Mouse (Mus musculus): ENCODE results near the gene Krtap19-5.

Gene Krtap19-5

GRCm38 (mm10) chr16:88896357-88896756 is at the start of gene Krtap19-5:
Gene Krtap19-5 (minus strand): TSS chr16:88896457.
- in situ Hi-C loops (cut with MboI, MseI) = no loop called here

GRCm38 (mm10) chr16:88941106-88941505 is 44.8 kb upstream of the Krtap19-5 start:
- in situ Hi-C loops (cut with MboI, MseI) = no loop called here

DNA sequence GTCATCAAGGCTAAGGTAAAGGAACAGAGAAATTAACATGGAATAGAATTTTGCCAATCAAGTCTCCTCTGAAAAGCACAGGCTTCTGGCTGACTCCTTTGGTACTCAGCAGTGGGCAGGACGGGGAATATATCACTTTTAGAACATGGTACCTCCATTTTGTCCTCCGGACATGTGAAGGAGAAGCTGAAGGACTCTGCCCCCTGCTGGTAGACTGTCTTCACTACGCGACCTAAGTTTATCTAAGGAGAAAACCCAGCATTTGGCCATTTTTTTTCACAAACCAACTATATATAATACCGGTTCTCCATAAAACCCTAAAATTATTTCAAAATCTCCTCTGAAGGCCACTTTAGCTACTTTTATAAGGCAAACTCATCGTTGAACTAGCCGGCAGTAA is 42.0 kb upstream of the Krtap19-5 start:
- in situ Hi-C loops (cut with MboI, MseI) = no loop called here

GRCm38 (mm10) chr16:88932165-88932564 is 35.9 kb upstream of the Krtap19-5 start, which contains the start of gene Krtap19-9b:
Gene Krtap19-9b (minus strand): TSS chr16:88932265.
- in situ Hi-C loops (cut with MboI, MseI) = no loop called here

DNA sequence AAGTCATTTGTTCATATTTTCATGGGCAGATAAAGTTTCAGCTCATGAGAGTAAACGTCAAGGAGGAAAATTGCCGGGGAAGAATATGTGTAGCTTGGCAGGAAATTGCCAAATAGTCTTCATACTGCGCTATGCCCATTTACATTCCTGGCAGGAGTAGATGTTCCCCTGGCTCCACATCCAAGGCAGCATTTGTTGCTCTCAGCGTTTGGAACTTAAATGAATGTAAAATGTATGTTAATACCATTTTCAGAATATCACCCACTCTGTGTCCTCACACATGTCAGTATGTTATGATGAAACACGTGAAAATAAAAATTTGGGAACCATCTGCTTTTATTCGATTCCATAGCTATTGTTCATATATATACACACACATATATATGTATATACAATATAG is 9.4 kb downstream of the Krtap19-5 start:
- in situ Hi-C loops (cut with MboI, MseI) = no loop called here

GRCm38 (mm10) chr16:88884989-88885388 is 11.3 kb downstream of the Krtap19-5 start, which contains the start of gene Krtap19-4:
Gene Krtap19-4 (minus strand): TSS chr16:88885089.
- in situ Hi-C loops (cut with MboI, MseI) = no loop called here

DNA sequence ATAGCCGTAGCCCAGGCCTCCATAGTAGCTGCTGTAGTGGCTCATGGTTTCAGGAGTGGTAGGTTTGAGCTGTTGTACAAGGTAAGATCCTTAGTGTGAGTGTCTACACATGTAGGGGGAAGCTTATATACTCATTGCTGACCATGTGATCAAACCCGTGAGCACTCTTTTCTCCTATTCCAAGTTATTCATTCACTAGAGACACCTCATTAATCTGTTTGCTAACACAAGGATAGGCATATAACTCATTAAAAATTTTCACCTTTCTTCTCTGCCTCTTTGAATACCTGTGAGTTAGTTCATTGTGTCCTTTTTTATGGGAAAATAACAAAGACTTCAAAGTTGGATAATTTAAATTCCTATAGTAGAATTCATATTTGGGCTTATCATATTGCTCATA is 18.3 kb downstream of the Krtap19-5 start, which contains the start of gene Krtap19-3:
Gene Krtap19-3 (minus strand): TSS at position 101 of the 400 bp plus-strand sequence.
- in situ Hi-C loops (cut with MboI, MseI) = no loop called here

DNA sequence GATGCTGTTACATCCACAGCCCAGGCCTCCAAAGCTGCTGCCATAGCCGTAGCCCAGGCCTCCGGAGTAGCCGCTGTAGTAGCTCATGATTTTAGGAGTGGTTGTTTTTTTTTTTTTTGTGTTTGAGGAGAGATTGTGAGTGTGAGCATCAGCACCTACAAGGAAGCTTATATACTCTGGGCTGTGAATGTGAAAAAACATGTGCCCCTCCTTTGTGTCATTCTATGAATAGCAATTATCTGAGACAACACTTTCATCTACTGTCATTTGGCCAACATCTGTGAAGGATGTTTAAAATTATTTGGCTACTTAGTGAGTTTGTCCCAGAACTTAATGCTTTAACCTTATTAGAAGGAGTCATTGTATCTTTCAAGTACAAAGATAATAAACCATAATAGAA is 22.1 kb downstream of the Krtap19-5 start, which contains the start of gene Krtap19-2:
Gene Krtap19-2 (minus strand): TSS at position 101 of the 400 bp plus-strand sequence.
- in situ Hi-C loops (cut with MboI, MseI) = no loop called here

GRCm38 (mm10) chr16:88869311-88869710 is 26.9 kb downstream of the Krtap19-5 start, which contains the start of gene Krtap19-1:
Gene Krtap19-1 (minus strand): TSS chr16:88869411.
- in situ Hi-C loops (cut with MboI, MseI) = no loop called here

GRCm38 (mm10) chr16:88864887-88865407 is 31.3 kb downstream of the Krtap19-5 start:
- in situ Hi-C loops (cut with MboI, MseI) = no loop called here

DNA sequence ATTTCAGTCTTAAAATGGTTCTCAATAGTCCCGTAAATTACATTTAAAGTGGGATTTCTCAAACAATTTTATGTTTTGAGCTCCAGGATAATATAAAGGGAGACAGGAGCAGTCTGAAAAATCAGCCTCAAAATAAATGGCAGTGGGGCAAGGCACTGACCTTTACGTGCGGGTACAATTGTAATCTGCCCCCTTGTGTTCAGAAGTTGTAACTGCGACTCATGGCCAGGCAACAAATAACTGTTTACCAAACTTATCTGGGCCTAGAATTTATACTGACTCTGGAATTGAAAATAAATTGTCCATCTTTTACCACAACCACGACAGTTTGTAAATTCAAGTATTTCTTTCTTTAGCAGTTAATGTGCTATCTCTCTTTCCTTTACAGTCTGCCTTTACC is 44.8 kb downstream of the Krtap19-5 start:
- in situ Hi-C loops (cut with MboI, MseI) = no loop called here

DNA sequence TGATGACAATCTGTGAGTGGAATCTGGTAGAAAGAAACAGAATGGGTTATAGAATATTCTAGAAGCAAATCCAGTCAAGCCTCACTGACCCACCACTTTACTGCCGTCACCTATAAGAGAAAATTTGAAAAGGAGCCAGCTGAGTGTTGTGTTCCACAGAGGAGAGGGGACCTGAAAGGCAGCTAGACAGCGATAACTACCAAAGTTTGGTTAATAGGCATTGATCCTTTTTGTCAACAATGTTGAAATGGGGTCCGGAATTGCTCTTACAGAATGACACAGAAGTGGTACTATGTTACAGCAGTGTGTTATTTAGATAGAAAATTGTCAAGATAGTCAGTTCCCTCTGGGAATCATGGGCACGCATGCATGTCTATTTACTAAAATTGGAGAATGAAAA is 47.7 kb downstream of the Krtap19-5 start:
- in situ Hi-C loops (cut with MboI, MseI) = loop anchor here in 1 of 2 experiments (25.0 kb wide), 1 partner anchor 1311 kb away; no protein-coding TSS in a partner anchor

- in situ Hi-C loops (cut with MboI, MseI) = loop anchor here in 1 of 2 experiments (25.0 kb wide), 1 partner anchor 1310 kb away; no protein-coding TSS in a partner anchor
Observed at GRCm38 (mm10) chr16:88847363-88847762, 48.9 kb downstream of the Krtap19-5 start.
